Mouse (Mus musculus): ENCODE data around the gene Wnt3. TPM values are rescaled to one million over a fixed set of nuclear protein-coding genes. Genes with fewer than 3 reads are reported as not detected.
A peak's percentile ranks its signal among the peaks of the same experiment; 100 is the strongest.

Wnt3 gene
- total RNA-seq, 4 experiments from 2014 or later, result 0.93 to 2.0 (median 1.2) TPM

- peak; percentile 40 to 46 for DNase-seq (ENCODE audit: low spot score in 2 of 2)
These were observed 66.9 kb downstream of the Wnt3 start for GRCm38 (mm10) chr11:103840834-103841233.

GRCm38 (mm10) chr11:103848287-103848686 lies 74.3 kb downstream of the Wnt3 start:
- DNase-seq (ENCODE audit: low spot score in 2 of 2), result no peak

GRCm38 (mm10) chr11:103852590-103853283 lies 78.8 kb downstream of the Wnt3 start:
- DNase-seq (ENCODE audit: low spot score in 2 of 2), result no peak

- DNase-seq (ENCODE audit: low spot score in 2 of 2), result no peak
These were observed 79.5 kb downstream of the Wnt3 start for GRCm38 (mm10) chr11:103853284-103853920.

- no peak for DNase-seq (ENCODE audit: low spot score in 2 of 2)
These were observed 80.3 kb downstream of the Wnt3 start for GRCm38 (mm10) chr11:103854294-103854693.

GRCm38 (mm10) chr11:103856641-103857040 lies 82.7 kb downstream of the Wnt3 start:
- no peak for DNase-seq (ENCODE audit: low spot score in 2 of 2)

- DNase-seq (ENCODE audit: low spot score in 2 of 2), result no peak
These were observed 84.8 kb downstream of the Wnt3 start for GRCm38 (mm10) chr11:103858760-103859159.

- DNase-seq (ENCODE audit: low spot score in 2 of 2), result no peak
These were observed 86.1 kb downstream of the Wnt3 start for GRCm38 (mm10) chr11:103859933-103860610.

GRCm38 (mm10) chr11:103862951-103863350 lies 89.0 kb downstream of the Wnt3 start:
- DNase-seq (ENCODE audit: low spot score in 2 of 2), result no peak

- no peak for DNase-seq (ENCODE audit: low spot score in 2 of 2)
These were observed 90.5 kb downstream of the Wnt3 start for GRCm38 (mm10) chr11:103864486-103864885.

- DNase-seq (ENCODE audit: low spot score in 2 of 2), result no peak
These were observed 91.4 kb downstream of the Wnt3 start for GRCm38 (mm10) chr11:103865346-103865745.

Other genes starting within 250 kb of the Wnt3 start
- gene Gm884, start 153.0 kb upstream of the Wnt3 start, total RNA-seq (2022), result under 1 TPM in 1 of 4 experiments, not detected in 3; 0.04 TPM
- not detected for gene Lyzl6, start 135.3 kb upstream of the Wnt3 start, total RNA-seq (2022)
- 100 to 1,000 TPM in 1 of 4 experiments, 10 to 100 TPM in 3; 77.2 to 102 (median 98.0) TPM for gene Rprml, start 124.6 kb upstream of the Wnt3 start, total RNA-seq (2022)
- gene Gosr2, start 76.3 kb upstream of the Wnt3 start, total RNA-seq (2022), result 10 to 100 TPM; 63.0 to 64.3 (median 64.0) TPM
- gene Wnt9b, start 24.3 kb upstream of the Wnt3 start, total RNA-seq (2022), result under 1 TPM; 0.16 to 0.33 (median 0.24) TPM
- gene Nsf, start 179.9 kb downstream of the Wnt3 start, total RNA-seq (2022), result 1,000 to 10,000 TPM; 1,076 to 1,216 (median 1,154) TPM
- gene Arf2, start 192.6 kb downstream of the Wnt3 start, total RNA-seq (2022), result 10 to 100 TPM; 39.1 to 55.3 (median 42.5) TPM

Data from layer of hippocampus, adult 8-10 months (tissue).